Mouse (Mus musculus): ENCODE measurements around the gene Ogdhl.
A peak's percentile ranks its signal among the peaks of the same experiment; 100 is the strongest.
"Not testable (repeated sequence)": the region's sequence is repeated elsewhere in the genome, so short reads cannot be mapped to it uniquely, and the experiment has no call there.

Gene Ogdhl

GRCm38 (mm10) chr14:32321732-32322685, at the start of gene Ogdhl:
Gene Ogdhl, plus strand, starts transcription at chr14:32322019.
- DNase-seq (ENCODE audit: low read depth, low spot score), result peak; percentile 80

GRCm38 (mm10) chr14:32301622-32302021, 20.2 kb upstream of the Ogdhl start:
- DNase-seq (ENCODE audit: low read depth, low spot score), result no peak

- no peak for DNase-seq (ENCODE audit: low read depth, low spot score)
Observed at GRCm38 (mm10) chr14:32302423-32302822, 19.4 kb upstream of the Ogdhl start.

GRCm38 (mm10) chr14:32304921-32305320, 16.9 kb upstream of the Ogdhl start:
- DNase-seq (ENCODE audit: low read depth, low spot score), result no peak

- no peak for DNase-seq (ENCODE audit: low read depth, low spot score)
Observed at GRCm38 (mm10) chr14:32309876-32310275, 11.9 kb upstream of the Ogdhl start.

DNA sequence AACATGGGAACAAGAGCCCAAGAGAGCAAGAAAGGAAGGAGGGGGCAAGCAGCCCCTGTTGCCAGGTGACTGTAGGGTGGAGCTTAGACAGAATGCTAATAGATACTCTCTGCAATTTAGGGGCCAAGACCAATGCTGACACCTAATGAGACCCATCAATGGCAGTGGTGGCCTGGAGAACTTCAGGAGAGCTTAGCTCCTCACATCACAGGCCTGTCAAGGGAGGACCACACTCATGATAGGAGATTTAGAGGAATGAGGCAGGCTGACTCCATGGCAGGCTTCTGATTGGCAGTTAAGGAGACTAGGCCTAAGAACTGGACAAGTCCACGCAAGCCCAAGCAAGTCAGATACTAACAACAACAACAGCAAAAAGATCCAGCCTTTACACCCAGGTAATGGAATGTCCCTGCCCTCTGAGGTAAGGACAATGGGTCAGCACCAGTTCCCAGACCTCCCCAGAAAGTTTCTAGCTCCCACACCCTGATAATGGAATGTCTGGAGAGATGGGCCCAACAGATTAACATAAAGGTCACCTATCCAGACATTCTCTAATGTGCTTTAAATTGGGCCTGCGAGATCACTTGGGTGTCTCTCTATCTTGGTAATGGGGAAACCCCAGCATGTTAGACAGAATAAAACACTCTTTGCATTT, 10.3 kb upstream of the Ogdhl start:
- DNase-seq (ENCODE audit: low read depth, low spot score), result no peak

GRCm38 (mm10) chr14:32317822-32318221, 4.0 kb upstream of the Ogdhl start:
- DNase-seq (ENCODE audit: low read depth, low spot score), result no peak

DNA sequence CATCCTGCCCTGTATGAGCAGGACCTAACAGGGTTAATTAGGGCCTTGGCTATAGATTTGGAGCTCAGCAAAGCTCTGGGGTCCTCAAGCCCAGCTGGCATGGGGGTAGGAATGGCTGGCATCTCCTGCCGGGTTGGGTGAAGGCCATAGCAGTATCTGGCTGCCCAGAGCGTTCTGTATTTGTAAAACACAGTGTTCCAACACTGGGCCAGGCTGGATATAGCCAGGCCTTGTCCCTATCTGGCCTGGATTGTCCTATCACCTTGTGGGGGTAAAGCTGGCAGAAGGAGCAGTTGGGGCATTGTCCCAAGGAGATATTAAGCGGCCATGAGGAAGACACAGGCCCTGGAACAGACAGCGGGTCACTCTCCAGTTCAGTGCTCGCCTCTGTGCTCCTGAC, 1.4 kb downstream of the Ogdhl start:
- DNase-seq (ENCODE audit: low read depth, low spot score), result no peak

DNA sequence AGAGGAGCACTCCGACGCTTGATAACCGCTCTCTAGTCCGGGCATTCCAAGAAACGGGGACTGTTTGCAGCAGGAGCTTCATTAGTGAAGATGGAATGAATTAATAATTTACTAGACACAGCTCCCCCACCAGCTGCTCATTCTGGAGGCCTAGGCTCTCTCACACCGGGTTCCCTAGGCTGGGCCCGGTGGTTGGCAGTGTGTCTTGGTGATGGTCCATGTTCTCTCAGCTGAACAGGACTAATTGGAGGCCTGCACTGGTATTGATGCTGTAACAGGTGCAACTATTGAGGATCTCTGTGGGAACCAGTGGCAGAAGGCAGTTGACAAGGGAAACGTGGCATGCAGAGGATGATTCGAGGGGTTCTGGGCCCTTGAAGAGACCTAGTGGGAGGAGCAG, 5.5 kb downstream of the Ogdhl start:
- DNase-seq (ENCODE audit: low read depth, low spot score), result no peak

GRCm38 (mm10) chr14:32332515-32333445, 11.0 kb downstream of the Ogdhl start:
- DNase-seq (ENCODE audit: low read depth, low spot score), result no peak

- DNase-seq (ENCODE audit: low read depth, low spot score), result no peak
Observed at GRCm38 (mm10) chr14:32336021-32336420, 14.2 kb downstream of the Ogdhl start.

DNA sequence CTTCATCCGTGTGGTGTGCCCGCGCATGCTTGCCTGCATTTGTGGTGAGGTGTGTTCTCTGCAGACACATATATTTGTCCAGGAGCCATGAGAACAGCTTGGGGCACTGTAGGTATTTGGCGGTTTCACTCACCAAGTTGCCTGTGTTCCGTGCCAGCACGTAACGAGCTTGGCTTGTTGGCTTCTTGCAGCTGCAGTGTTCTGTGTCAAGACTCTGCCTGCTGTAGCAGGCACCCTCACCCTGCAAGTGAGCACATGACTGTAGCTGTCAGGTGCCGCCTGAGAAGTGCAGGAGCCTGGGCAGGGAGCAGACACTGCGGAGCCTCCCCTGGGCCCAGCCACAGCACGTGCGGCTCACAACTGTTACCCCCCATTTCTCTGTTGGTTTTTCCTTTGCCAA, 14.7 kb downstream of the Ogdhl start:
- DNase-seq (ENCODE audit: low read depth, low spot score), result no peak

DNA sequence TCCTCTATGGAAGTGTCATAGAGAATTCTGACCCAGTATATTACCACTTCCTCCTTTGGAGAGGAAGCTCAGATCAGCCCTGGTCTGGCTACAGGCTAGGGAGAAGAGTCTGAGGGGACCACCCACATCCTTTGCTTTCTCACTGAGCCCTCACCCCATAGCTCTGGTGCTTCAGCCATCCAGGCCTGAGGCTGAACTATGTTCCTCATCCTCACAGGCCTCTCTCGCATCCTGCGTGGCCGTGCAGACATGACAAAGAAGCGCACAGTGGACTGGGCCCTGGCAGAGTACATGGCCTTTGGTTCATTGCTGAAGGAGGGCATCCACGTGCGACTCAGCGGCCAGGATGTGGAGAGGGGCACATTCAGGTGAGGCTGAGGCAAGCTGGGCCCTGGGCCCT, 20.0 kb downstream of the Ogdhl start:
- no peak for DNase-seq (ENCODE audit: low read depth, low spot score)

DNA sequence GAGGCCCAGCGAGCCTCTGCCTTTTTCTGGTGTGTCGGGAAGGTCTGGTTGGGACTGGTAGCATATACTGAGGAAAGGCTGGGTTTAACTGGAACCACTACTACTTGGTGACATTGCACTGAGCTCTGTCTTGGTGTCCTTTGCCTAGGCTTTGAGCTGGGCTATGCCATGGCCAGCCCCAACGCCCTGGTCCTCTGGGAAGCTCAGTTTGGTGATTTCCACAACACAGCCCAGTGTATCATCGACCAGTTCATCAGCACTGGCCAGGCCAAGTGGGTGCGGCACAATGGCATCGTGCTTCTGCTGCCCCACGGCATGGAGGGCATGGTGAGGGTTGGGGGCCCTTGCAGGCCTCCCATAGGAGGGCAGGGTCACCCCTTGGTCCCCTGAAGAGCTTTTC, 22.4 kb downstream of the Ogdhl start:
- DNase-seq (ENCODE audit: low read depth, low spot score), result no peak

DNA sequence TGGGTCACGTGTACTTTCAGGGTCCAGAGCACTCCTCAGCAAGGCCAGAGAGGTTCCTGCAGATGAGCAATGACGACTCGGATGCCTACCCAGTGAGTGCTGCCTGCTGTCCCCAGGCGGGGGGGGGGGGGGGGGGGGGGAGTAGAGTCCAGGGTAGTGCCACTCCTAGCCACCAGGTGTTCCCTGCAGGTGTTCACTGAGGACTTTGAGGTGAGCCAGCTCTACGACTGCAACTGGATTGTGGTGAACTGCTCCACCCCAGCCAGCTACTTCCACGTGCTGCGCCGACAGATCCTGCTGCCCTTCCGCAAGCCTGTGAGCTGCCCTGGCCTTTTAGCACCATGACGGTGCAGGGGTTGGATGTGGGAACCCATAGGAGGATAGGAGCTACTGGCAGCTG, 22.9 kb downstream of the Ogdhl start:
- no peak for DNase-seq (ENCODE audit: low read depth, low spot score)

GRCm38 (mm10) chr14:32347307-32347706, 25.5 kb downstream of the Ogdhl start:
- no peak for DNase-seq (ENCODE audit: low read depth, low spot score)

- DNase-seq (ENCODE audit: low read depth, low spot score), result not testable (repeated sequence)
Observed at GRCm38 (mm10) chr14:32351181-32351920, 29.5 kb downstream of the Ogdhl start.

DNA sequence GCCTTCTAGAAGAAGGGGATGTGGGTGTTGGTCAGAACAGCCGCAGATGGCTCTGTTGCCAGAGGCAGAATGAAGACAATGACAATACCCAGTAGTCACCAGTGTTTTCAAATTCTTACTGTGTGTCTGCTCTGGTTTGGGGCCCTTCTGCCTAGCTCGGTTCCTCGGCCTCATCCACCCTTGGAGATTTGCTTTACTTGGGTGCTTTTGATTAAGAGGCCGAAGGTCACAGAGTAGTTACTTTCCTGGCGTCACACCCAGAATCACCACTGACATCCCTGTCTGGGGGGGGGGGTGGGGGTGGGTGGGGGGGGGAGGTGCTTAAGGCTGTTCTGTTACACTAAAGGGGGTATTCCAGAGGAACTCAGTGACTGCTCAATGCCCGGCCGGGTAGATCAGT, 42.5 kb downstream of the Ogdhl start:
- DNase-seq (ENCODE audit: low read depth, low spot score), result no peak

DNA sequence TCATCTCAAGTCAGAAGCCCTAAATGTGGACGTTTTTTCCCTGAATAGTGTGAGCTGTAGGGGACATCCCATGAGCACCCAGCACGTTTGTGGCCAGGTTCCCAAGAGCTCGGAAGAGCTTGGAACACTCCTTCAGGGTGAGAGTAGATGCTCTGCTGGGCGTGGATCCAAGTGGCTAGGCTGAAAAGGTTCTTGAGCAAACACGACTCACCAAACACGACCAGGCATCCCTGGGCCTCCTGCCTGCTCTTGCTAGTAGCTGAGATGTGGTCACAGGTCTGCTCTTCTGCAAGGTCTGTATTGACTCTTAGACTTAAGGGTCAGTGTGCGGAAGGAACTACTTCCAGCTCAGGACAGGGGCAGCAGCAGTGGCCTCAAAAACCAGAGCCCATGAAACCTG, 47.9 kb downstream of the Ogdhl start:
- DNase-seq (ENCODE audit: low read depth, low spot score), result no peak

DNA sequence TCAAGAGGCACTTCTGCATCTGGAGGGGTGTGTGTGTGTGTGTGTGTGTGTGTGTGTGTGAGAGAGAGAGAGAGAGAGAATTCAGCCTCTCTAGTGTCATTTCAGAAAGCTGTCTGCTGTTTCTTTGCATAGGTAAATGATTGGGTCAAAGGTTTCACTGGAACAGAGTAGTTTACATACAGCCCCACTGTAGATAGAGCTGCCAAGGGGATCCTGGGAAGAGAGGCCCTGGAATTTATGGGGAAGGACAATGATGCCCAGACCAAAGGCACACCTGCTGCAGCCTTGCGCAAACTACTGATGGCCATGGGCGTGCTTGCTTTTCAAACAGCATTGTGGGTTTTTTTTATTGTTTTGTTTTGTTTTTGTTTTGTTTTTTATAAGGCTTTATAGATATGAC, 50.7 kb downstream of the Ogdhl start:
- no peak for DNase-seq (ENCODE audit: low read depth, low spot score)
